40 mouse cellular contexts compared by ENCODE assay signal in the genomic region with DNA sequence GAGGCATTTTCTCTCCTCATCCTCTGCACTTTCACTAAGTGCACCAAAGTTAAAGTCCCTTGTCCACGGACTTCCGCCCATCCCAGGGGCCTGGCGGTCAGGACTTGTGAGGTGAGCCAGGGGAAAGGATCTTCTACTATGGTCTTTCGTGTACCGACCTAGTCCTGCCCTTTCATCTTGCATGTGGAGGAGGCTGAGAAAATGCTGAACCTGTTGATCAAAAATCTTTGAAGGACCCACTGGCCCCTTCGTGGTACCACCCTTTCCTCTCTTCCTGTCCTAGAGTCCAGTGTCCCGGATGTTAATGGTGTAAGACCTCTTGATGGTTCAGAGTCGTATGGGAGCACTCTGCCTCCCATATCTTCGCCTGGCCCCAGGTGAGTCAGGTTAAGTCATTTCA. TPM values are rescaled to one million over a fixed set of nuclear protein-coding genes. Genes with fewer than 3 reads are reported as not detected.
"Had no signal": no experiment of that assay in that cellular context is flagged by ENCODE, and none has a peak within 500 bp of the region (broad histone marks: within the 10 kb centered on the region; RNA-seq: fewer than 3 reads in every experiment).

A gene (plus strand): TSS at position 301 of the 400 bp plus-strand sequence.

- H3K4me2 ChIP-seq: heart, embryonic 12.5 days; heart, embryonic 13.5 days; heart, embryonic 15.5 days; hindbrain, embryonic 12.5 days; hindbrain, embryonic 13.5 days; hindbrain, embryonic 14.5 days; hindbrain, embryonic 15.5 days; intestine, embryonic 15.5 days; kidney, embryonic 15.5 days had no signal

- H3K27ac ChIP-seq: heart, embryonic 13.5 days; heart, embryonic 15.5 days; hindbrain, embryonic 10.5 days; hindbrain, embryonic 12.5 days; hindbrain, embryonic 13.5 days; hindbrain, embryonic 14.5 days; hindbrain, embryonic 15.5 days; hindbrain, postnatal 0 days; intestine, embryonic 15.5 days; kidney, embryonic 15.5 days; kidney, postnatal 0 days; layer of hippocampus, adult 2 months; left cerebral cortex, adult 2 months had no signal

- H3K27me3 ChIP-seq: heart, embryonic 12.5 days; heart, embryonic 13.5 days; hindbrain, embryonic 12.5 days; hindbrain, embryonic 13.5 days; hindbrain, embryonic 15.5 days; intestine, embryonic 15.5 days; kidney, embryonic 15.5 days had no signal

- DNase-seq: heart, postnatal 10 days; heart, postnatal 14 days; heart, postnatal 36 days; heart, postnatal 4 days; kidney, adult 18-20 months; kidney, adult 2 months; kidney, adult 8-10 months; kidney, adult 9 months; kidney, postnatal 10 days; kidney, postnatal 14 days; kidney, postnatal 25 days; kidney, postnatal 36 days; kidney, postnatal 4 days; layer of hippocampus, adult 9-11 months; layer of hippocampus, postnatal 36 days had no signal

- H3K9ac ChIP-seq: heart, embryonic 12.5 days; heart, embryonic 13.5 days; heart, embryonic 15.5 days; hindbrain, embryonic 12.5 days; hindbrain, embryonic 13.5 days; hindbrain, embryonic 14.5 days; hindbrain, embryonic 15.5 days; intestine, embryonic 15.5 days; kidney, embryonic 15.5 days had no signal

- H3K4me1 ChIP-seq: heart, embryonic 15.5 days; hindbrain, embryonic 10.5 days; hindbrain, embryonic 12.5 days; hindbrain, embryonic 13.5 days; hindbrain, embryonic 15.5 days; intestine, embryonic 15.5 days had no signal

- H3K4me3 ChIP-seq: heart, embryonic 12.5 days; heart, embryonic 13.5 days; heart, embryonic 15.5 days; hindbrain, embryonic 10.5 days; hindbrain, embryonic 12.5 days; hindbrain, embryonic 13.5 days; hindbrain, embryonic 15.5 days; intestine, embryonic 15.5 days; kidney, embryonic 15.5 days; layer of hippocampus, adult 2 months; left cerebral cortex, adult 2 months had no signal

- ATAC-seq: hindbrain, embryonic 16.5 days; hindbrain, postnatal 0 days; inflammation-experienced regulatory T-cells, adult 6 months; intestine, embryonic 15.5 days; intestine, embryonic 16.5 days; intestine, postnatal 0 days had no signal

- H3K9me3 ChIP-seq: heart, embryonic 12.5 days; heart, embryonic 13.5 days; heart, embryonic 15.5 days; hindbrain, embryonic 10.5 days; hindbrain, embryonic 12.5 days; hindbrain, embryonic 13.5 days; hindbrain, embryonic 15.5 days; intestine, embryonic 15.5 days; kidney, embryonic 15.5 days had no signal

- H3K36me3 ChIP-seq: heart, embryonic 12.5 days; heart, embryonic 13.5 days; heart, embryonic 15.5 days; hindbrain, embryonic 10.5 days; hindbrain, embryonic 12.5 days; hindbrain, embryonic 13.5 days; hindbrain, embryonic 15.5 days; intestine, embryonic 15.5 days; kidney, embryonic 15.5 days had no signal

RNA-seq across cellular contexts. Expression of the gene that starts here (rescaled TPM):
- polyA plus RNA-seq: heart, embryonic 12.5 days; heart, embryonic 13.5 days; heart, embryonic 14.5 days; heart, embryonic 15.5 days; heart, embryonic 16.5 days; heart, postnatal 0 days; hindbrain, embryonic 10.5 days; hindbrain, embryonic 11.5 days; hindbrain, embryonic 12.5 days; hindbrain, embryonic 13.5 days; hindbrain, embryonic 14.5 days; hindbrain, embryonic 15.5 days; hindbrain, embryonic 16.5 days; hindbrain, postnatal 0 days; inflammation-experienced regulatory T-cells, adult 6 months; intestine, embryonic 14.5 days; intestine, embryonic 15.5 days; intestine, embryonic 16.5 days; intestine, postnatal 0 days; kidney, adult 2 months; kidney, embryonic 15.5 days; kidney, embryonic 16.5 days; kidney, postnatal 0 days; large intestine, adult 2 months had no signal
